Mouse (Mus musculus): Measurements from ENCODE around the gene Mroh7. TPM values are rescaled to one million over a fixed set of nuclear protein-coding genes. Genes with fewer than 3 reads are reported as not detected.
"Not testable (repeated sequence)": the region's sequence is repeated elsewhere in the genome, so short reads cannot be mapped to it uniquely, and the experiment has no call there.

Mroh7 gene
- 1 to 10 TPM; 4.7 to 5.4 TPM for total RNA-seq (2021)
- long read RNA-seq, experiment 1, partial matches to known transcripts: 1 of 2 reads
- long read RNA-seq, experiment 1, other reads (novel, unspliced or antisense): 1 of 2 reads
- long read RNA-seq, experiment 2, partial matches to known transcripts: 4 of 8 reads
- long read RNA-seq, experiment 2, other reads (novel, unspliced or antisense): 4 of 8 reads

- DNase-seq (ENCODE audit: low spot score in 2 of 2): no peak
- no peak within 1 kb of the TSS for H3K4me3 ChIP-seq
- peak; percentile 35 for TF ChIP-seq CTCF (conservative IDR thresholded peaks at IDR 0.05)
- H3K27ac ChIP-seq: no peak within 1 kb of the TSS
Measured at GRCm38 (mm10) chr4:106730814-106731213, at the start of gene Mroh7. Gene Mroh7, minus strand, starts transcription at chr4:106730925.

GRCm38 (mm10) chr4:106780045-106780444, 49.3 kb upstream of the Mroh7 start:
- peak in 1 of 2 experiments; percentile 37 for DNase-seq (ENCODE audit: low spot score in 2 of 2)

GRCm38 (mm10) chr4:106778116-106778788, 47.5 kb upstream of the Mroh7 start:
- no peak overlapping the region for H3K4me3 ChIP-seq
- peak; percentile 70 to 87 for DNase-seq (ENCODE audit: low spot score in 2 of 2)
- peak overlapping the region; percentile 88 for H3K27ac ChIP-seq
- TF ChIP-seq CTCF (conservative IDR thresholded peaks at IDR 0.05): no peak

More at GRCm38 (mm10) chr4:106780045-106780444, 49.3 kb upstream of the Mroh7 start:
- Histone ChIP-seq H3K27ac (peak overlapping the region; percentile 88), H3K4me3 (no peak overlapping the region)
- no peak for TF ChIP-seq CTCF (conservative IDR thresholded peaks at IDR 0.05)

GRCm38 (mm10) chr4:106776998-106777397, 46.3 kb upstream of the Mroh7 start:
- TF ChIP-seq CTCF (conservative IDR thresholded peaks at IDR 0.05): no peak
- Histone ChIP-seq H3K27ac (peak overlapping the region; percentile 52; the same call in 1 of the 2 replicates), H3K4me3 (no peak overlapping the region)
- DNase-seq (ENCODE audit: low spot score in 2 of 2): peak; percentile 74 to 77

- DNase-seq (ENCODE audit: low spot score in 2 of 2); H3K4me3 ChIP-seq; H3K27ac ChIP-seq: not testable (repeated sequence)
- peak; percentile 62 for TF ChIP-seq CTCF (conservative IDR thresholded peaks at IDR 0.05)
Measured at GRCm38 (mm10) chr4:106775767-106776166, 45.0 kb upstream of the Mroh7 start.

- TF ChIP-seq CTCF (conservative IDR thresholded peaks at IDR 0.05): no peak
- Histone ChIP-seq H3K27ac (no peak overlapping the region), H3K4me3 (no peak overlapping the region)
- DNase-seq (ENCODE audit: low spot score in 2 of 2): no peak
Measured at GRCm38 (mm10) chr4:106772558-106772957, 41.8 kb upstream of the Mroh7 start.

GRCm38 (mm10) chr4:106769306-106769705, 38.6 kb upstream of the Mroh7 start:
- Histone ChIP-seq H3K27ac (no peak overlapping the region), H3K4me3 (no peak overlapping the region)
- TF ChIP-seq CTCF (conservative IDR thresholded peaks at IDR 0.05): no peak
- DNase-seq (ENCODE audit: low spot score in 2 of 2): no peak

- H3K27ac ChIP-seq: no peak overlapping the region
- no peak overlapping the region for H3K4me3 ChIP-seq
- no peak for DNase-seq (ENCODE audit: low spot score in 2 of 2)
- no peak for TF ChIP-seq CTCF (conservative IDR thresholded peaks at IDR 0.05)
Measured at GRCm38 (mm10) chr4:106764166-106764565, 33.4 kb upstream of the Mroh7 start.

GRCm38 (mm10) chr4:106751726-106752125, 21.0 kb upstream of the Mroh7 start:
- H3K27ac ChIP-seq: no peak overlapping the region
- no peak overlapping the region for H3K4me3 ChIP-seq
- no peak for TF ChIP-seq CTCF (conservative IDR thresholded peaks at IDR 0.05)
- no peak for DNase-seq (ENCODE audit: low spot score in 2 of 2)

GRCm38 (mm10) chr4:106749699-106750098, 19.0 kb upstream of the Mroh7 start:
- DNase-seq (ENCODE audit: low spot score in 2 of 2): peak; percentile 77 to 80
- Histone ChIP-seq H3K27ac (peak overlapping the region; percentile 24; the same call in 1 of the 2 replicates), H3K4me3 (peak overlapping the region; percentile 33)
- TF ChIP-seq CTCF (conservative IDR thresholded peaks at IDR 0.05): peak; percentile 90

GRCm38 (mm10) chr4:106747001-106747580, 16.4 kb upstream of the Mroh7 start:
- no peak overlapping the region for H3K27ac ChIP-seq
- no peak overlapping the region for H3K4me3 ChIP-seq
- DNase-seq (ENCODE audit: low spot score in 2 of 2): peak in 1 of 2 experiments; percentile 11
- TF ChIP-seq CTCF (conservative IDR thresholded peaks at IDR 0.05): no peak

- no peak for TF ChIP-seq CTCF (conservative IDR thresholded peaks at IDR 0.05)
- no peak for DNase-seq (ENCODE audit: low spot score in 2 of 2)
- Histone ChIP-seq H3K4me3 (no peak overlapping the region), H3K27ac (no peak overlapping the region)
Measured at GRCm38 (mm10) chr4:106745862-106746261, 15.1 kb upstream of the Mroh7 start.

- no peak overlapping the region for H3K27ac ChIP-seq
- TF ChIP-seq CTCF (conservative IDR thresholded peaks at IDR 0.05): no peak
- no peak for DNase-seq (ENCODE audit: low spot score in 2 of 2)
Measured at GRCm38 (mm10) chr4:106737904-106738303, 7.2 kb upstream of the Mroh7 start.

GRCm38 (mm10) chr4:106736884-106737283, 6.2 kb upstream of the Mroh7 start:
- H3K27ac ChIP-seq; DNase-seq (ENCODE audit: low spot score in 2 of 2); H3K4me3 ChIP-seq: not testable (repeated sequence)

More at GRCm38 (mm10) chr4:106737904-106738303, 7.2 kb upstream of the Mroh7 start:
- no peak overlapping the region for H3K4me3 ChIP-seq

Data from layer of hippocampus, adult 2 months (tissue).